Mouse (Mus musculus) ES-E14 (cell line): ENCODE measurements at regions not wholly inside any gene's neighbourhood (a gene's known extent, or its start where the extent isn't known, plus 50 kb on each side); places are given as distances from the start of the nearest gene placed in this dataset.

ENCODE experiments used
- CHD2 ChIP-seq: IDR thresholded peaks from 2 replicates; pipeline ENCODE4 v1.6.1; 2014; ENCODE audit warnings: mild to moderate bottlenecking, low read depth, low read length, inconsistent platforms
- HCFC1 ChIP-seq: IDR thresholded peaks from 2 replicates; pipeline ENCODE4 v1.6.1; 2012; ENCODE audit warnings: low read length, inconsistent platforms, borderline replicate concordance; ENCODE audit not compliant: insufficient read depth
- ZC3H11A ChIP-seq: IDR thresholded peaks from 2 replicates; pipeline ENCODE4 v1.6.1; 2012; ENCODE audit warnings: low read depth, mild to moderate bottlenecking, inconsistent platforms, low read length, borderline replicate concordance
- ZNF384 ChIP-seq: IDR thresholded peaks from 2 replicates; pipeline ENCODE4 v1.6.1; 2012; ENCODE audit warnings: low read depth, low read length, inconsistent platforms

- TF ChIP-seq HCFC1 = no peak
- TF ChIP-seq ZNF384 = no peak
- TF ChIP-seq ZC3H11A = no peak
- no peak for TF ChIP-seq CHD2
Measured at GRCm38 (mm10) chr4:89451741-89452140, 140.9 kb upstream of the Cdkn2b start.
